Mouse (Mus musculus) testis, adult 2 months (tissue): ENCODE measurements around the gene Olfr1371. TPM values are rescaled to one million over a fixed set of nuclear protein-coding genes. Genes with fewer than 3 reads are reported as not detected.
"Not testable (repeated sequence)": the region's sequence is repeated elsewhere in the genome, so short reads cannot be mapped to it uniquely, and the experiment has no call there.

Experiments used
- H3K27ac ChIP-seq: fragments of 200-500 bp; 2 replicates; pipeline ENCODE4 v1.5.1; 2012; ENCODE audit warnings: low read depth, low read length; ENCODE audit not compliant: control insufficient read depth, insufficient read depth
- H3K27me3 ChIP-seq: fragments of 200-500 bp; 2 replicates; pipeline ENCODE4 v1.6.1; 2012; ENCODE audit warnings: mild to moderate bottlenecking, low read length, moderate library complexity; ENCODE audit not compliant: control insufficient read depth, insufficient read depth
- H3K36me3 ChIP-seq: fragments of 200-500 bp; 2 replicates; pipeline ENCODE4 v1.6.1; 2012; ENCODE audit warnings: mild to moderate bottlenecking, low read length; ENCODE audit not compliant: control insufficient read depth, insufficient read depth
- H3K4me1 ChIP-seq: fragments of 200-500 bp; 2 replicates; pipeline ENCODE4 v1.6.1; 2012; ENCODE audit warnings: low read length; ENCODE audit not compliant: control insufficient read depth, insufficient read depth
- H3K4me3 ChIP-seq: fragments of 200-500 bp; 2 replicates; pipeline ENCODE4 v1.5.1; 2012; ENCODE audit warnings: low read depth, mild to moderate bottlenecking, low read length, moderate library complexity, mixed read lengths; ENCODE audit not compliant: control insufficient read depth
- CTCF ChIP-seq: fragments of 200-500 bp; IDR thresholded peaks from 2 replicates; pipeline ENCODE4 v1.5.1; 2012; ENCODE audit warnings: low read depth, mild to moderate bottlenecking, inconsistent platforms, low read length, moderate library complexity; ENCODE audit not compliant: control insufficient read depth, insufficient read depth, insufficient replicate concordance
- POLR2A ChIP-seq: fragments of 200-500 bp; IDR thresholded peaks from 2 replicates; pipeline ENCODE4 v1.6.1; 2012; ENCODE audit warnings: low read depth, mild to moderate bottlenecking, inconsistent platforms, low read length, moderate library complexity; ENCODE audit not compliant: control insufficient read depth
- polyA plus RNA-seq: library from polyadenylated mRNA; depleted of rRNA; stranded (reverse); fragments of >200 nt; gene quantifications from 2 replicates; pipeline ENCODE4 v1.2.3, GENCODE M21; 2012; rRNA removed

Olfr1371 gene
- polyA plus RNA-seq, 1 experiment, result 0.28 TPM

DNA sequence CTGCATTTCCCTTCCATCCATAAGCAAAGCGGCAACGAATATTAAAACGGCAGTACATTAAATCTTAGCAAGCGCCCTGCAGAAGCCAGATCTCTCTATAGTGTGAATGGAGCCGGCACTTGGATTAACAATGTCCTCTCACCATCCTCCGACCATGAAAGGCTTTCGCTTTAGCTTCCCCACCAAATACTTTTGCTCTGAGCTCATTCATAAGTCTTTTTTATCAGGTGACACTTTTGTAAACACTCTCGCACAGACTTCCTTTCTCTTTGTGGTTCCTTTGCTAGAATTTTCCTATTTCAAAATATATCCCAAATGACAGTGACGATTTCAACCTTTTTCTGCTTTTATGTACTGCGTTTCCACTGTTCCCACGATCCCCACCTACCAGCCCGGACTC, 45.3 kb downstream of the Olfr1371 start:
- H3K27ac ChIP-seq, result no peak overlapping the region
- peak overlapping the region; percentile 46 for H3K4me3 ChIP-seq
- TF ChIP-seq CTCF (no peak), POLR2A (no peak)
- H3K36me3 ChIP-seq, result no peaks in the 10 kb centered on the region
- no peaks in the 10 kb centered on the region; the same call in 1 of the 2 replicates for H3K27me3 ChIP-seq
- H3K4me1 ChIP-seq, result peaks cover 5% of the 10 kb centered on the region

DNA sequence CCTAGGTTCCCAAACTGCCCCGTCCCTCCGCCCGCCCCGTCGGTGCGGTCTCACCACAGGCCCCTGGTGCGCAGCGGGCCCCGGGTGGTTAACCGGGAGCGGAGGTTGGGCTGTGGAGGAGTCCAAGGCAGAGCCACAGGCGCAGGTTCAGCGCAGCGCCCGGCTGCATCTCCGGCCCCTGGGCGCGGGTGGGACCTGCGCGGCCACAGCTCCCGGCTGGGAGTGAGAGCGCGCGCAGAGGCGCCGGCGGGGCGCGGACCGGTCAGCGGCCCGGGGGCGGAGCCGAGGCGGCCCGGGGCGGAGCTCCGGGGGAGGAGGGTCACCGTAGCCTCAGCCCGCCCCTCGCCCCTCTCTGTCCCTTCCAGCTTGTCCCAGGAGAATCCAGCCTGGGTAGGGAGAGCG, 45.9 kb downstream of the Olfr1371 start:
- not testable (repeated sequence) for H3K4me1 ChIP-seq, H3K27me3 ChIP-seq, H3K27ac ChIP-seq, H3K36me3 ChIP-seq
- H3K4me3 ChIP-seq, result peak overlapping the region; percentile 46

DNA sequence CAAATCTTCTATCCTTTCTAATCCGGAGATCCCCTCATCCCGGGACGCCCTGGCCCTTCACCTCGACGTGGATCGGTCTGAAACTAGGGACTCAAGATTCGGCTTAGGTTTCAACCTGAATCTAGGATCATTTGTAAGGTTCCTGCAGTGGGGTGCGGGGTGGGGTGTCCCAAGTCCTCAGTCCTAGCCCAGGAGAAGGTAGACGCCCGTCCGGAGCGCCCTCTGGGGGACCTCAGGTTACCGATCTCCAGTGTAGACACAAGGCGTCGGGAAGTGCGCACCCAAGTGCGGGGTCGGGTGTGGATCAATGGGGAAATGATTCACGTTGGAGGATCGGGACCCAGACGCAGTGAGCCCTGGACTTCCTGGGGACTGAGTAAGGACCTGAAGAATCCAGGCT, 46.7 kb downstream of the Olfr1371 start:
- Histone ChIP-seq H3K4me3 (no peak overlapping the region; the same call in 1 of the 2 replicates), H3K27ac (no peak overlapping the region), H3K36me3 (no peaks in the 10 kb centered on the region), H3K27me3 (no peaks in the 10 kb centered on the region; the same call in 1 of the 2 replicates), H3K4me1 (peaks cover 5% of the 10 kb centered on the region)
- TF ChIP-seq CTCF, result no peak
- TF ChIP-seq POLR2A, result no peak

DNA sequence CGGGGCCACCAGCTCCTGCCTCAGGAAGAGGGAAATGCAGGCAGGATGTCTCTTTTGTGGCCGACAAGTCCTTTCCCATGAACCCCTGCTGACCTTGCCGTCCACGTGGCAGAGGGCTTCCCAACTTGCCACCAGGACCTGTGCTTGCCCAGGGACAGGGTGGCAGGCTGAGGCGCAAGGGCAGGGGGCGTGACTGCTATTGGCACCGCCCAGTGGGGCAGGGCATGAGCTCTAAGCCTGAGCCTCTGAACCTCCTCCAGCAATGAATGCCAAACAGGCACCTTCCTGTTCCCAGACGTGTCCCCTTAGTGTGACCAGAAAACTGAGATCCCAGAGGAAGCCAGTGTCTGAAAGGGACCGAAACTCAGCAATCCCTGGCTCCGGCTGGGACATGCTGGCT, 49.9 kb downstream of the Olfr1371 start:
- Histone ChIP-seq H3K36me3 (no peaks in the 10 kb centered on the region), H3K4me1 (peaks cover 5% of the 10 kb centered on the region), H3K27ac (no peak overlapping the region), H3K4me3 (no peak overlapping the region), H3K27me3 (no peaks in the 10 kb centered on the region; the same call in 1 of the 2 replicates)
- TF ChIP-seq CTCF (no peak), POLR2A (no peak)

Other genes with a start within 250 kb of the Olfr1371 start
- gene Cdkn2aipnl, start 246.3 kb downstream of the Olfr1371 start, polyA plus RNA-seq, result 7.0 and 8.0 TPM in 2 replicates
- gene Ube2b, start 213.2 kb downstream of the Olfr1371 start, polyA plus RNA-seq, result 148 and 179 TPM in 2 replicates
- gene Cdkl3, start 209.8 kb downstream of the Olfr1371 start, polyA plus RNA-seq, result 250 and 259 TPM in 2 replicates
- gene Ppp2ca, start 115.3 kb downstream of the Olfr1371 start, polyA plus RNA-seq, result 8.2 and 9.3 TPM in 2 replicates
- gene Olfr1373, start 68.5 kb downstream of the Olfr1371 start, polyA plus RNA-seq, result 0.11 TPM in 1 of 2 replicates, not detected in the other
- 89.0 and 95.9 TPM in 2 replicates for gene Skp1a, start 18.0 kb upstream of the Olfr1371 start, polyA plus RNA-seq
- 8.3 and 9.0 TPM in 2 replicates for gene Tcf7, start 69.0 kb upstream of the Olfr1371 start, polyA plus RNA-seq
- gene Vdac1, start 146.9 kb upstream of the Olfr1371 start, polyA plus RNA-seq, result 13.5 and 16.7 TPM in 2 replicates
- gene 9530068E07Rik, start 182.4 kb upstream of the Olfr1371 start, polyA plus RNA-seq, result 66.5 and 70.2 TPM in 2 replicates